Mouse (Mus musculus): ENCODE results near the gene Tymp.

Gene Tymp

DNA sequence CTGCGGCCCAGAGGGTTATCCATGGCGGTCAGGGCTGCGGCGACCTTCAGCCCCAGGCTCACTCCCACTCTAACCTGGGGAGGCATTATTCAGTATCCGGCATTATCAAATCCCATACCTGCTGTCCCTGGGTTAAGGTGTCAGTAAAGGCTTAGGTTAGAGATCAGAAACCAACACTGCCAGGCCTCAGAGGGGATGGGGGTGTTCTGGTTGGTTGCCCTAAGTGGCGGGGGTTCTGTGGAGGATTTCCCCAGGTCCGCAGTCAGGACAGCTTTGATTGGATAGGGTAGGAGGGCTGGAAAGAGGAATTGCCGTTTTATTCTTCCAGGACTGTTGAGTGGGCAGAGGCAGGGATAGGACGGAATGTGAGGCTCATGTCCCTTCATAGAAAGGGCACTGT, 2.5 kb downstream of the Tymp start:
- DNase-seq (ENCODE audit: extremely low spot score, low spot score): no peak

DNA sequence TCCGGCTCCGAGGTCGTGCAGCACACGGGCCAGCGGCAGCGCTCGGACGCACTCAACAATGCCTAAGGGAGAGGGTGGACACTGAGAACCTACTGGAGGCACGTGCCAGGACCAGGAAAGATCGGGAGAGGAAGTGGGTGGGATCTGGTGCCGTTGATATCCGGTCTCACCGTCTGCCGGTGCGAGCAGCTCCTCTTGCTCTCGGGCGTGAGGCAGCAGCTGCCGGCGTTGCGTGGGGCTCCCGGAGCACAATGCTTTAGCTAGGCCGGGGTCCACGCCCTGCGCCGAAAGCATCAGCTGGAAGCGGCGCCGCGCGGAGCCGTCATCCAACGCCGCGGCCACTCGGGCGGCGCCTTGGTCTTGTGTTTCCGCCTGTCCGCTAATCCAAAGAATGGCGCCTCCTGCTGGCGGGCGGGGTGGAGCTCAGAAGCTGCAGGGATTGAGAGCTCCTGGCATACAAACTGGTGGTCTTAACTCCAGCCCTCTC, 3.0 kb downstream of the Tymp start, which contains the start of gene Sco2:
Sco2 (minus strand) TSS at position 85 of the 487 bp plus-strand sequence.
- peak; percentile 99 for DNase-seq (ENCODE audit: extremely low spot score, low spot score)

DNA sequence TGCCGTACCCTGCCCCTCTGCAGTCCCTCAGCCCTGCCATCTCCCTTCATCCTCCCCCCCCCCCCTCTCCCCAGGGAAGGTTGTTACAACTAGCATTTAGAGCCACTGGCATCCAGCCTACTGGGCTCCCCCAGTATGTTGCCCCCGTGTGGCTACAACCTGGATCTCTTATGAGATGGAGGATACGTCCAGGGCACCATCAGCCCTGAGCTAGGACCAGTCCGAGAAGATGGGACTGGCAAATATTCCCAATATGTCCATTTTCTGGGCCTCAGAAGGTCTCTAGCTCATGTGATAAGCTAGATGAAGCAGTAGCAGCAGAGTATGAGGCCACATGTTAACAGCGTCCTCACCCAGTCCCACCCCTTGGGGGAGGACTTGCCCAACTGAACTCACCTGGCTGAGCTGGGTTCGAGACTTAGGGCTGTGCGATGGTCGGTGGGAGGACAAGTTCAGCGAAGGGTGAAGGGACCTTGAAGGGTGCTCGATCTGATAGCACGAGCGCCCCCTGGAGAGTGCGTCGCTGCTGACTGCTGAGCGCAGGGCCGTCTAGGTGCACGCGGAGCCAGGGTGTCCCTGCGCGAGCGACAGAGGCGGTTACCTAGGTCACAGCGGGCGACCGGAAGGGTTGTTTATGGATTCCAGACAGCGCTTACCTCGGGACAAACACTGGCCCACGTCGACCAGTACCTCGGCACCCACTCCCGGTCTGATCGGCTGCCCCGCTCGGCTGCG, 3.6 kb downstream of the Tymp start:
- DNase-seq (ENCODE audit: extremely low spot score, low spot score): peak; percentile 78

DNA sequence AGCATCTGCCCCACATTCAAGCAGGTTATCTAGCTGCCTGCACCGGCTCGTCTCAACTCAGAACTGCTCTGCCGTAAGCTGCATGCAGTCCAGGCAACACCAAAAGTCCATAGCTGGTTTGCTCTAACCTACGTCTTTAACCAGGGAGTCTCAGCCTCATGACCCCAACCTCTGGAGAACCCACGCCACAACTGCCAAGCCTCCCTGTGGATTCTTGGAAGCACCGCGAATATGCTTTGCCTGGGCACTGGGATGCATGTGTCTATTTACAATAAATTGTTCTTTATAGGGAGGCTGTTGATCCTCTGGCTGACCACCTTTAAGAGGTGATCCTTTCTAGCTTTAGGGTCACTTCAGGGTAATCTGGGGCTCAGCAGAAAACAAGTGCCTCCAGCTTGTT, 4.3 kb downstream of the Tymp start:
- DNase-seq (ENCODE audit: extremely low spot score, low spot score): no peak

DNA sequence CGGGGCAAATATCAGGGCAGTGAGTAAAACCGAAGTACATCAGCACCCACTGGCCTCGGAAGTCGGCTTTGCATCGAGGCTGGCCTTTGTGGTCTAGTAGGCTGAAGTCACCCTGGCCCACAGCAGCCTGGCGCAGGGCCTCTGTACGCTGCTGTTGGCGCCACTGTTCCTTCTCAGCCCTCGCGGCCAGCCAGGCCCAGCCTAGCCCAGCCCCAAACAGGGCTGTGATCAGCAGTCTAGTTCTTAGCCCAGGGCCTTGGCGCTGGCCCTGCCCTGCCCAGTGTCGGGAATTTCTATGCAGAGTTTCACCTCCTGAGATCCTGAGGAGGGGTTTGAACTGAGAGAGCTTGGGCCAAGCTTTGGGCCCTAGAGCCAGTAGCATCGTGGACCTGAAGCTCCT, 4.8 kb downstream of the Tymp start:
- DNase-seq (ENCODE audit: extremely low spot score, low spot score): no peak

DNA sequence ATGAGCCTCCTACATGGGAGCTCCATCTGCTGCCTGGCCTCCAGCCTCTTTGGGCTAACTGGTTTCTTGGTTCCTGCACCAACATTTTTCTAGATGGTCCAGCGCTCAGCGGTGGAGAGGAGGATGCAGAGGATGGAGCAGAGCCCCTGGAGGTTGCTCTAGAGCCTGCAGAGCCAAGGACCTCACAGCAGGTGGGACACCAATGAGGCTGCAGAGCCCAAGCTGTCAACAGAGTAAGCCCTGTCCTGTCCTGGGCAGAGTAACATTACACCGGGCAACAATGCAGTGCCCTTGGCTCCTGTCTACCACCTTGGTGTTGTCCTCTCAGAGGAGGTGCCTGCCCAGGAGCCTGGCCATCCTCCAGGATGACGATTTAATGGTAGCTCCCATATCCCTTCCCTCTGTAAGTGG, 11.7 kb downstream of the Tymp start:
- no peak for DNase-seq (ENCODE audit: extremely low spot score, low spot score)

DNA sequence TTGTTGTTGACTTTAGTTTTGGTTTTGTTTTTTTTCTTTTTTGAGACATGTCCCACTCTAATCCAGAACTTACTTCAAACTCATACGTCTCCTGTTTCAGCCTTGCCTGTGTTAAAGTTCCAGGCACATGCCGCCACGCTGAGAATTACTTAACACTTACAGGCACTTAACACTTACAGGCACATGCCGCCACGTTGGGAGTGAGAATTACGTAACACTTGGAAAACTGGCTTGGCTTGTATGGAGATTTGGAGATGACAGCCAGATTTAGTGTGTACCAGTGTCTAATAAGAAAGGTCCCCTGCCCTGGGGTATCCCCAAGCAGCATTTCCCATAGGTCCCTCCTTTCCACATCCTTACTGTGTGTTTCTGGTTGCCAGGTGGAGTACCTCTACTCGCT, 13.8 kb downstream of the Tymp start:
- no peak for DNase-seq (ENCODE audit: extremely low spot score, low spot score)

DNA sequence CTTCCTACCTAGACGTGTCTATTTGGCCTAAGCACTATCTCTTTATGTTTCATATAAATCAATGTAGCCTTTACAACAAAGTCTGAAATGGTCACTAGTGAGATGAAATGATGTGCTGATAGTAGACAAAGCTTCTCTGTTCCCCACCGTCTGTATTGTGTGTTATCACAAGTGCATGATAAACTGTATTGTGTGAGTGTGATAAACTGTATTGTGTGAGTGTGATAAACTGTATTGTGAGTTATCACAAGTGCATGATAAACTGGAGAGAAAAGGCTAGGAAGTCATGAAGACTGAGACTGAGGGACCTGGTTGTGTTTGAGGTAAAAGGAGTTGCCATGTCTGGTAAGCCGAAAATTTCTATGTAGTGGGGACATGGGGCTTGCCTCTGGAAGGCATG, 18.1 kb downstream of the Tymp start:
- no peak for DNase-seq (ENCODE audit: extremely low spot score, low spot score)

DNA sequence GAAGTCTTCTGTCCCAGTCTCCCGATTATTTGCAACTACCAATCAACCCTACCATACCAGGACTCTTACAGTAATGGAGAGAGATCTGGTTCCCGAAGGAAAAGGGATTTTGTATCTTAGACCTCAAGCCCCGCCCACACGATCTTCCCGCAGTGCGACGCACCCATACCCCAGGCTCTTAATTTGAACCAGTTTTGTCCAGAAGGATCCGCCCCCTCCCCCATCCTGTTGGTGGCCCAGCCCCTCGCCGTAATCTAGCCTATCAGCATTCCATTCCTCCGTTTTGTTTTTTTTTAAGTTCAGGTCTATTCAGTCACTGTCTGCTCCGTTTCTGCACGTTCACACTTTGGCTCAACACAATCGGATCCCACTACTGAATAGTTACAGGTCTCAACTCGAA, 20.5 kb downstream of the Tymp start:
- DNase-seq (ENCODE audit: extremely low spot score, low spot score): peak; percentile 88

DNA sequence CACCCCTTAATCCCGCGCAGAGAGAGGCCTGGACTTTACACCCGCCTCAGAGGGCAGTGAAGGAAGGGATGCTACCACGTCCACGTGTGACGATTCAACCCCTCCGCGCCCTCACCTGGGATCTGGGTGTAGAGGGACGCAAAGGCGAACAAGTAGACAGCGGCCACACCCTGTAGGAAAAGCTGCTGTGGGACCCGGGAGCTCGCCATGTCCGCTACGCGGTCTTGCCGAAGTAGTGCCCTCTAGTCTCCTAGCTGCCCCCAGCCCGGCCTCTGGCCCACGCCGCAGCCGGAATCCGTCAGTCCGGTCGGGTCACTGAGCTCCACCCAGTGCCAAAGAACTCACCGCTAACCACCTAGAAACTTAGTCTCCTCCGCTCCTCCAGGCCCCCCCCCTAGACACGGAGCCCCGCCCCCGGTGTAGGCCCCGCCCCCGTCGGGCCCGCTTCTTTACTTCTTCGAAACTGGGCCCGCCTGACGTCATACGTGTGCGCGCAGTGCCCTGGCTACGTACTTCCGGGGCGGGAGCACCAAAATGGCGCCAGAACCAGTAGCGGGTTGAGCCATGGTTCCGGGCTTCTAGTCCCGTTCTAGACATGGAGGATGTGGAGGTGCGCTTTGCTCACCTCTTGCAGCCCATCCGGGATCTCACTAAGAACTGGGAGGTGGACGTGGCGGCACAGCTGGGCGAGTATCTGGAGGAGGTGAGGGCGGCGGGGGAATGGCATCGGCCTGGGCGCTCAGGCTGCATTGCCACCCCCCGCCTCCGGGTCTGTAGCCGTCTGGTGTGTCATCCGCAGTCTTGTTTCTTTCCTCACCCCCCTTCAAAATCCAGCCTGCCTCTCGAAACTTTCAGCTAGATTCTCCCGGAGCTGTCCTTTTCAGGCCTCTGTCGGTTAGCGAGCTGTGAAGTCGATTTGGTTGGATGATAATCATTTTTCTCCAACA, 21.3 kb downstream of the Tymp start, which contains the start of the genes Lmf2 and Ncaph2:
Lmf2 (minus strand) TSS at position 419 of the 947 bp plus-strand sequence.
Ncaph2 (plus strand) TSS at position 479 of the 947 bp plus-strand sequence.
- DNase-seq (ENCODE audit: extremely low spot score, low spot score): peak; percentile 99

DNA sequence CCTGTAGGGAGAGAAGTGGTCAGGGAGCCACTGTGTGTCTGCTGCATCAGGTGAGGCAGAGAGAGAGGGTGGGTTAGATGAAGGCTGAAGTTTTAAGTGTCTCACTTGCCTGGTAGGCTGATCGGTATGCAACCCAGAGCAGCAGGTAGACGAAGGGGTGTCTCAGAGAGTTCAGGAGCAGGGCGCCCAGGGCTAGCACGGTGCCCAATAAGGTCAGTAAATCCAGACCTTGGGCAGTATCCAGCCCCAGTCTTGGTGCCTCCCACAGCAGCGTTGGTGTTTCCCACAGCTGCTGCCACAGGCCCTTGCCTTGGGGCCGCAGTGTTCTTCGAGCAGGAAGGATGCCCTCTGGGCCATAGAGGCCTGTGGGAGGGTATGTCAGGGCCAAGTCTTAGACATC, 22.4 kb downstream of the Tymp start:
- no peak for DNase-seq (ENCODE audit: extremely low spot score, low spot score)

DNA sequence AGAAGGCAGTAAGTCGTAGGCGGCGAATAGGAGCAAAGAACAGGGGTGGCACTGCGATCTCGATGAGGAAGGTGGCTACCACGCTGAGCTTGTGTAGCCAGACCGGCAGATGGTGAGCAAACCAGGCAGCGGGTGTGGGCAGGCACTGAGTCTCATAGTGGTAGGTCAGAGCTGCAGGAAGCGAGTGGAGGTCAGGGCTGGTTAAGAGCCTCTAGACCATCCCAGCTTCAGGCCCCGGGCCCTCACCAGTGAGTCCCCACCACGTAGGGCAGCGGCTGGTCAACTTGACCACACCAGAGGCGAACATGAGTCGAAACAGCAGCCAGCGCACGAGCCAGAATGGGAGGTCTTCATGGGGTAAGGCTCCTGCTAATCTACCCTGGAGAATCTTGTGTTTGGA, 23.0 kb downstream of the Tymp start:
- DNase-seq (ENCODE audit: extremely low spot score, low spot score): no peak

DNA sequence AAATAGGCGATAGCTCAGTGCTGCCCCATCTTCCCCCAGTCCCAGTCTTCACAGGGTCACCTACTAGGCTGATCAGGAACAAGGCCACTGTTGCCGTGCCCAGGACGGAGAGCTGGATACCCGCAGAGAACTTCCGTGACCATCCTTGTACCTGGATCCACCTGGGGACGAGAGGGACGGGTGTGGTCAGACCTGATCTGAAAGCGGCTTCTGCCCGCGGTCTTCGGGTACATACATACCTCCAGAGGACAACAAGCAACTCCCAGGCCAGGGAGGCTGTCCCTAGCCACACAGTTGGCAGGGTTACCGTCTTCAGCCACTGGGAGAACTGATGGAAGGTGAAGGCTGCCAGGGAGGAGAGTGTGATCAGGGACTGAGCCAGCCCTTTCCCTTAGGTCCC, 24.0 kb downstream of the Tymp start:
- DNase-seq (ENCODE audit: extremely low spot score, low spot score): no peak

DNA sequence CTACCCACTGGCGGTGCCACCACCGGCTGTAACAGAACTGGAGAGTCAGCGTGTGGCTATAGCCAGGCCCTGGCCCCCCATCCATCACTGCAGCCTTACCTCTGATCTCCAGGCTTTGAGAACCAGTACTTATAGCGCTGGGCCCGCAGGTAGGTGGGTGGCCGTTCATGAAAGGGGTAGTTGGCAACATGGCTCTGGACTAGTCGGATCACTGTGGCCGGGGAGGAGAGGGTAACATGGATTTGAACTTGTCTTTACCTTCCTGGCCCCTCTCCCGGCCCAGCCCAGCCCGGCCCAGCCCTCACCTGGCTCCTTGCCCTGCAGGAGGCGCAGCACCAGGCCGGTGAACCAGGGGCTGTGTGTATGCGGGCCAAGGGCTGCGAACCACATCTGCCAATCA, 24.8 kb downstream of the Tymp start:
- DNase-seq (ENCODE audit: extremely low spot score, low spot score): no peak

DNA sequence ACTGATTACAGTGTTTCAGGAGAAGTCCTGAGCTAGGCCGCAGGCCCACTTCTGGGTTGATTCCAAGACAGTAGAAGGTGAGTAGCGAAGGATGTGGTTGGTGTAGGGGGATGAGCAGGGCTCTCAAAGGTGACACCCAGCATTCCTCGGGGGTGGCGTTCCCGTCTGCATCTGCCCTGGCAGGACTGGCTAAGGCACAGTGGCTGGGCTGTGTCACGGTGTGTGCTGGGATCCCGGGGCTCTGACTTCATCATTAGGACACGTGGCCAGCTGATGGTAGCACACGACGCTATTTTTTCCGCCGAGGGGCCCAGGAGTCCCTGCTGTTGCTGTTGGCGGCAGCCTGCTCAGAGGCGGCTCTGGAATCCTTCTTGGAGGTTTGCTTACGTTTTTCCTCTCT, 25.5 kb downstream of the Tymp start:
- DNase-seq (ENCODE audit: extremely low spot score, low spot score): no peak

DNA sequence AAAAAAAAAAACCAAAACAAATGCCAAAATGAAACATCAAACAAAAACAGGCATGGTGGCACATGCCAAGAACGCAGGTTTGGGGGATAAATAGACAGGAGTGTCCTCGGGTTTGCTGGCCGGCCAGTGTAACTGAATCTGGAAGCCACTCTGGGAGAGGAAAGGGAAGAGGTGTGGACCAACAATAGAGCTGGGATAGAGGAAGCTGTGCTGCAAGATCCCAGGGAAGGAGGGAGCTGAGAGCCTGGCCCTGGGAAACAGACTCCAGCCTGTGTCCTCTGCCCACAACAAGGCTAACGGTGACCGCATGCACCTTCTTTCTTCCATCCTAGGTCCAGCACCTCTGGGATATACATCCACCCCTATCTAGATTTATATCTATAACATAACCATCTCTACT, 26.4 kb downstream of the Tymp start:
- no peak for DNase-seq (ENCODE audit: extremely low spot score, low spot score)

DNA sequence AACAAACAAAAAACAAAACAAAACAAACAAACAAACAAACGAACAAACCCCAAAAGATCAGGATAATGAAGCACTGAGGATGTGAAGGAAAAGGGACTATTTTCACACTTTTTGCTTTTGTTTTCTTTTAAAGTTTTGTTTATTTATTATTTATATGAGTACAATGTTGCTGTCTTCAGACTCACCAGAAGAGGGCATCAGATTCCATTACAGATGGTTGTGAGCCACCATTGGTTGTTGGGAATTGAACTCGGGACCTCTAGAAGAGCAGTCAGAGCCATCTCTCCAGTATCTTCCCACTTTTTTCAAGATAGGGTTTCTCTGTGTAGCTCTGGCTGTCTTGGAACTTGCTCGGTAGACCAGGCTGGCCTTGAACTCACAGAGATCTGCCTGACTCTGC, 33.5 kb downstream of the Tymp start:
- DNase-seq (ENCODE audit: extremely low spot score, low spot score): no peak

DNA sequence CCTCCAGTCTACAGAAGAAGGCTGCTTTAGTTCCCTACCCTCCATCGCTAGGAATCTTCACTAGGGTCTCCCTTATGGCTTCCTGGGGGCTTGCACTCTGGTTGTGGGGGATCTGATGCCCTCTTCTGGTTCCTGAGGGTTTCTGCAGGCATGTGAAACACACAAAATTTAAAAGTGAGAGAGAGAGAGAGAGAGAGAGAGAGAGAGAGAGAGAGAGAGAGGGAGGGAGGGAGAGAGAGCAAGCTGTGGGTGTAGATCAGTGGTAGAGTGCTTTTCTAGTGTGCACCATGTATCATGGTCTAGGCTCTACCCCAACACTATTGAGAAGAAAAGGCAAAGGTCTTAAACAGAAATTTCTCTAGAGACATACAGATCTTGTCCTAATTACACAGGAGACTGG, 35.2 kb downstream of the Tymp start:
- no peak for DNase-seq (ENCODE audit: extremely low spot score, low spot score)

DNA sequence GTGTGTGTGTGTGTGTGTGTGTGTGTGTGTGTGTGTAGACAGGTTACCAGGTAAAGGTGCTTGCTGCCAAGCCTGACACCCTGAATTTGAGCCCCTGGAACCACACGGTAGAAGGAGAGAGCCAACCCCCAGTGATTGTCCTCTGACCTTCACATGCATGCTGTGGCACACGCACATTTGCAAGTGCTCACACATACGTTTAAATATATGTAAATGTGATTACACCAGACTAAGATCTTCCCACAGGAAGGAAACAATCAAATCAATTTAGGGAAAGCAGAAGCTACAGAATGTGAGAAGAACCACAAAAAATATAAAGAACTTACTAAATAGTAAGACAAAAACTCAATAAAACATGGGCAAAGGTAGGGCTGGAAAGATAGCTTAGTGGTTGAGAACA, 36.7 kb downstream of the Tymp start:
- DNase-seq (ENCODE audit: extremely low spot score, low spot score): no peak

DNA sequence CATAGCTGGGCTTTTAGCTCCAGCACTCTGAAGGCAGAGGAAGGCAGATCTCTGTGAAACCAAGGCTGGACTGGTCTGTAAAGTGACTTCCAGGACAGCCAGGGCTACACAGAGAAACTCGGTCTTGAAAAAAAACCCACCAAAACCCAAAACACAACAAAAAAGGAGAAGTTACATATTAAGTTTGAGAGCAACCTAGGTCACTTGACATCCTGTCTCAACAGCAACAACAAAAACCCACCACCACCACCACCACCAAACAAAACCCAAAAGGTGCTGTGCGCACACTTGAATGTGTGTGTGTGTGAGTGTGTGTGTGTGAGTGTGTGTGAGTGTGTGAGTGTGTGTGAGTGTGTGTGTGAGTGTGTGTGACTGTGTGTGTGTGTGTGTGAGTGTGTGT, 37.1 kb downstream of the Tymp start:
- DNase-seq (ENCODE audit: extremely low spot score, low spot score): no peak

DNA sequence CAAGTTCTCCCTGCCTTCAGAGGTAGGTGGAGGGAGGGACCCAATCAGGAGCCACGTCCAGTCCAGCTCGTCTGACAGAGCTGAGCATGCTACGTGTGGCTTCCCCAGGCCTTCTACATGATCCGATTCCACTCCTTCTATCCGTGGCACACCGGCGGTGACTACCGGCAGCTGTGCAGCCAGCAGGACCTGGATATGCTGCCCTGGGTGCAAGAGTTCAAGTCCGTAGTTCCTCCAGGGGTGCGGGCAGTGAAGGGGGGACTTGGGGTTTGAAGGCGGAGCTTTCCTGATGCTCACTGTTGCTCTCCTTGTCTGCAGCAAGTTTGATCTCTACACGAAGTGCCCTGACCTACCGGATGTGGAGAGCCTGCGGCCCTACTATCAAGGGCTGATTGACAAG, 40.4 kb downstream of the Tymp start:
- DNase-seq (ENCODE audit: extremely low spot score, low spot score): no peak

All from neural tube, embryonic 10.5 days (tissue).